Mouse (Mus musculus): Measurements from ENCODE around the gene Sult2a4. TPM values are rescaled to one million over a fixed set of nuclear protein-coding genes. Genes with fewer than 3 reads are reported as not detected.
"Not testable (repeated sequence)": the region's sequence is repeated elsewhere in the genome, so short reads cannot be mapped to it uniquely, and the experiment has no call there.

The Sult2a4 gene
- polyA plus RNA-seq (2014; fragmentation: Nextera tagmentation; extraction: Ambion mirVana), result not detected in 2 replicates

- ATAC-seq (ENCODE audit: low FRiP score); H3K9ac ChIP-seq; H3K27me3 ChIP-seq (ENCODE audit: control insufficient read depth, insufficient read depth, low read length); H3K4me2 ChIP-seq (replicated peaks); H3K27ac ChIP-seq; H3K36me3 ChIP-seq (replicated peaks; ENCODE audit: control insufficient read depth, insufficient read depth); DNase-seq (ENCODE audit: low spot score); H3K4me1 ChIP-seq (replicated peaks; ENCODE audit: control insufficient read depth, insufficient read depth, low read length); H3K4me3 ChIP-seq (replicated peaks; ENCODE audit: low read length): not testable (repeated sequence)
- 95% methylated on average over 6 of the region's 6 CpGs for WGBS
- 0 out of 2 replicates have a peak, but pooled peaks cover 11% of the 10 kb centered on the region for H3K9me3 ChIP-seq (ENCODE audit: control insufficient read depth, low read length)
These were observed at the start of gene Sult2a4 for GRCm38 (mm10) chr7:13989507-13989906. Gene Sult2a4, minus strand, starts transcription at chr7:13989607.

GRCm38 (mm10) chr7:14030831-14031230 is 41.4 kb upstream of the Sult2a4 start:
- H3K9ac ChIP-seq; H3K4me3 ChIP-seq (replicated peaks; ENCODE audit: low read length); ATAC-seq (ENCODE audit: low FRiP score); DNase-seq (ENCODE audit: low spot score); H3K4me2 ChIP-seq (replicated peaks); H3K4me1 ChIP-seq (replicated peaks; ENCODE audit: control insufficient read depth, insufficient read depth, low read length); H3K27ac ChIP-seq; H3K36me3 ChIP-seq (replicated peaks; ENCODE audit: control insufficient read depth, insufficient read depth); H3K27me3 ChIP-seq (ENCODE audit: control insufficient read depth, insufficient read depth, low read length): not testable (repeated sequence)
- peaks cover 19% of the 10 kb centered on the region; the same call in 1 of the 2 replicates for H3K9me3 ChIP-seq (ENCODE audit: control insufficient read depth, low read length)

GRCm38 (mm10) chr7:14013083-14013482 is 23.7 kb upstream of the Sult2a4 start:
- DNase-seq (ENCODE audit: low spot score) (no peak), ATAC-seq (ENCODE audit: low FRiP score) (no peak)
- Histone ChIP-seq H3K9me3 (ENCODE audit: control insufficient read depth, low read length) (peaks cover 24% of the 10 kb centered on the region; the same call in 1 of the 2 replicates), H3K9ac (no peak overlapping the region), H3K4me1 (replicated peaks; ENCODE audit: control insufficient read depth, insufficient read depth, low read length) (no peaks in the 10 kb centered on the region), H3K4me2 (replicated peaks) (no peak overlapping the region), H3K27me3 (ENCODE audit: control insufficient read depth, insufficient read depth, low read length) (no peaks in the 10 kb centered on the region), H3K36me3 (replicated peaks; ENCODE audit: control insufficient read depth, insufficient read depth) (no peaks in the 10 kb centered on the region), H3K27ac (no peak overlapping the region), H3K4me3 (replicated peaks; ENCODE audit: low read length) (no peak overlapping the region)
- WGBS, result 89% methylated on average over 8 of the region's 8 CpGs

- not testable (repeated sequence) for H3K27ac ChIP-seq; DNase-seq (ENCODE audit: low spot score); H3K36me3 ChIP-seq (replicated peaks; ENCODE audit: control insufficient read depth, insufficient read depth); H3K27me3 ChIP-seq (ENCODE audit: control insufficient read depth, insufficient read depth, low read length); H3K4me3 ChIP-seq (replicated peaks; ENCODE audit: low read length); ATAC-seq (ENCODE audit: low FRiP score); H3K4me2 ChIP-seq (replicated peaks); H3K4me1 ChIP-seq (replicated peaks; ENCODE audit: control insufficient read depth, insufficient read depth, low read length); H3K9ac ChIP-seq
- peaks cover 19% of the 10 kb centered on the region; the same call in 1 of the 2 replicates for H3K9me3 ChIP-seq (ENCODE audit: control insufficient read depth, low read length)
These were observed 21.3 kb upstream of the Sult2a4 start for GRCm38 (mm10) chr7:14010686-14011085.

Other genes starting within 250 kb of the Sult2a4 start
- not detected in 2 replicates for gene Sult2a1, start 152.2 kb downstream of the Sult2a4 start, polyA plus RNA-seq (2014; fragmentation: Nextera tagmentation; extraction: Ambion mirVana)
- gene Sult2a3, start 133.4 kb upstream of the Sult2a4 start, polyA plus RNA-seq (2014; fragmentation: Nextera tagmentation; extraction: Ambion mirVana), result not detected in 2 replicates

All from hindbrain, embryonic 14.5 days (tissue).